Mouse (Mus musculus): ENCODE data around the gene P3h1.
A peak's percentile ranks its signal among the peaks of the same experiment; 100 is the strongest.

P3h1 gene

GRCm38 (mm10) chr4:119239181-119239682 is 6.5 kb downstream of the P3h1 start:
- DNase-seq = no peak

- peak in 1 of 2 experiments; percentile 24 for DNase-seq
Measured at GRCm38 (mm10) chr4:119241664-119242063, 8.9 kb downstream of the P3h1 start.

GRCm38 (mm10) chr4:119242571-119242970 is 9.9 kb downstream of the P3h1 start:
- DNase-seq = no peak

- DNase-seq = no peak
Measured at GRCm38 (mm10) chr4:119244468-119245240, 11.9 kb downstream of the P3h1 start.

- DNase-seq = peak in 1 of 2 experiments; percentile 32
Measured at GRCm38 (mm10) chr4:119245556-119245955, 12.8 kb downstream of the P3h1 start.

- DNase-seq = no peak
Measured at GRCm38 (mm10) chr4:119245961-119246360, 13.2 kb downstream of the P3h1 start.

- DNase-seq = no peak
Measured at GRCm38 (mm10) chr4:119246688-119247225, 14.0 kb downstream of the P3h1 start.

- peak; percentile 42 to 63 for DNase-seq
Measured at GRCm38 (mm10) chr4:119247462-119248235, 14.9 kb downstream of the P3h1 start.

- peak in 1 of 2 experiments; percentile 38 for DNase-seq
Measured at GRCm38 (mm10) chr4:119248407-119248965, 15.8 kb downstream of the P3h1 start.

GRCm38 (mm10) chr4:119252025-119252808 is 19.5 kb downstream of the P3h1 start:
- DNase-seq = no peak

- no peak for DNase-seq
Measured at GRCm38 (mm10) chr4:119254012-119254618, 21.4 kb downstream of the P3h1 start.

GRCm38 (mm10) chr4:119255351-119255750 is 22.6 kb downstream of the P3h1 start, which contains the start of gene Cldn19:
Cldn19 (plus strand) TSS chr4:119255414.
- DNase-seq = no peak

GRCm38 (mm10) chr4:119257083-119257482 is 24.4 kb downstream of the P3h1 start:
- no peak for DNase-seq

GRCm38 (mm10) chr4:119259344-119260254 is 26.9 kb downstream of the P3h1 start:
- no peak for DNase-seq

- DNase-seq = no peak
Measured at GRCm38 (mm10) chr4:119261087-119261713, 28.5 kb downstream of the P3h1 start.

- no peak for DNase-seq
Measured at GRCm38 (mm10) chr4:119262483-119262882, 29.8 kb downstream of the P3h1 start.

GRCm38 (mm10) chr4:119263459-119263858 is 30.7 kb downstream of the P3h1 start:
- DNase-seq = no peak

- DNase-seq = no peak
Measured at GRCm38 (mm10) chr4:119266606-119267005, 33.9 kb downstream of the P3h1 start.

- DNase-seq = no peak
Measured at GRCm38 (mm10) chr4:119274627-119275026, 41.9 kb downstream of the P3h1 start.

- no peak for DNase-seq
Measured at GRCm38 (mm10) chr4:119275226-119275625, 42.5 kb downstream of the P3h1 start.

All from cerebellum, postnatal 36 days (tissue).